Mouse (Mus musculus) intestine, embryonic 16.5 days (tissue): ENCODE results near the gene Thap7. TPM values are rescaled to one million over a fixed set of nuclear protein-coding genes. Genes with fewer than 3 reads are reported as not detected.

Source experiments
- ATAC-seq: fragments of 200-750 bp; cut with Nextera tagmentation; 2 replicates; pipeline ENCODE4 v1.8.0; 2017; ENCODE audit warnings: moderate TSS enrichment, moderate library complexity
- H3K27ac ChIP-seq: fragments of 300-500 bp; sonication (generic); 2 replicates; pipeline ENCODE4 v1.5.1; 2014; ENCODE audit warnings: mild to moderate bottlenecking, low read length
- H3K27me3 ChIP-seq: fragments of 300-500 bp; sonication (generic); replicated peaks from 2 replicates; pipeline ENCODE4 v1.6.1; 2014; ENCODE audit warnings: low read length, control low read depth, mixed read lengths; ENCODE audit not compliant: control insufficient read depth, insufficient read depth
- H3K36me3 ChIP-seq: fragments of 300-500 bp; sonication (generic); 2 replicates; pipeline ENCODE4 v1.6.1; 2014; ENCODE audit warnings: low read length, control low read depth; ENCODE audit not compliant: control insufficient read depth, insufficient read depth
- H3K4me1 ChIP-seq: fragments of 300-500 bp; sonication (generic); 2 replicates; pipeline ENCODE4 v1.6.1; 2014; ENCODE audit warnings: low read length, control low read depth, mixed read lengths; ENCODE audit not compliant: control insufficient read depth, insufficient read depth
- H3K4me2 ChIP-seq: fragments of 300-500 bp; sonication (generic); 2 replicates; pipeline ENCODE4 v1.6.1; 2014; ENCODE audit warnings: low read depth, low read length, control low read depth
- H3K4me3 ChIP-seq: fragments of 300-500 bp; sonication (generic); 2 replicates; pipeline ENCODE4 v1.5.1; 2014; ENCODE audit warnings: mild to moderate bottlenecking, low read length
- H3K9ac ChIP-seq: fragments of 300-500 bp; sonication (generic); 2 replicates; pipeline ENCODE4 v1.6.1; 2014; ENCODE audit warnings: low read depth, low read length
- H3K9me3 ChIP-seq: fragments of 300-500 bp; sonication (generic); 2 replicates; pipeline ENCODE4 v1.6.1; 2016; ENCODE audit warnings: low read length, control low read depth; ENCODE audit not compliant: control insufficient read depth
- WGBS: fragments of 180-500 bp; shearing (Covaris S2); extraction: QIAGEN DNeasy Blood & Tissue Kit; methylation state at CpG from one replicate; pipeline ENCODE4 v1.1.7; 2014; 5-methylcytosine and 5-hydroxymethylcytosine counted together
- polyA plus RNA-seq: library from polyadenylated mRNA; unstranded; fragments of >200 nt; fragmentation: Nextera tagmentation; extraction: Ambion mirVana; gene quantifications from 2 replicates; pipeline ENCODE4 v1.2.1, GENCODE M21; 2015

Gene Thap7
- polyA plus RNA-seq, 1 experiment from 2014 or later: 59.3 TPM

- 88% methylated on average over 3 of the region's 3 CpGs for WGBS
- H3K9me3 ChIP-seq: no peaks in the 10 kb centered on the region
- ATAC-seq: no peak
- H3K36me3 ChIP-seq: no peaks in the 10 kb centered on the region
- H3K4me2 ChIP-seq: no peak overlapping the region
- H3K4me1 ChIP-seq: peaks cover 3% of the 10 kb centered on the region
- no peak overlapping the region for H3K4me3 ChIP-seq
- no peak overlapping the region for H3K27ac ChIP-seq
- no peaks in the 10 kb centered on the region for H3K27me3 ChIP-seq
- no peak overlapping the region for H3K9ac ChIP-seq
These were observed 5.6 kb upstream of the Thap7 start for GRCm38 (mm10) chr16:17536584-17536983.

GRCm38 (mm10) chr16:17532676-17533329 lies 1.9 kb upstream of the Thap7 start:
- H3K36me3 ChIP-seq: peaks cover 4% of the 10 kb centered on the region
- peaks cover 14% of the 10 kb centered on the region for H3K4me1 ChIP-seq
- ATAC-seq: no peak
- no peak overlapping the region for H3K4me2 ChIP-seq
- H3K4me3 ChIP-seq: no peak overlapping the region
- H3K27ac ChIP-seq: no peak overlapping the region
- no peaks in the 10 kb centered on the region for H3K9me3 ChIP-seq
- WGBS: 74% methylated on average over 14 of the region's 14 CpGs
- no peaks in the 10 kb centered on the region for H3K27me3 ChIP-seq
- no peak overlapping the region for H3K9ac ChIP-seq

- no peak overlapping the region for H3K4me3 ChIP-seq
- peaks cover 9% of the 10 kb centered on the region for H3K36me3 ChIP-seq
- WGBS: 57% methylated on average over 4 of the region's 4 CpGs
- no peaks in the 10 kb centered on the region for H3K9me3 ChIP-seq
- no peak overlapping the region for H3K4me2 ChIP-seq
- no peak for ATAC-seq
- H3K27ac ChIP-seq: no peak overlapping the region
- no peaks in the 10 kb centered on the region for H3K27me3 ChIP-seq
- no peak overlapping the region for H3K9ac ChIP-seq
- peaks cover 14% of the 10 kb centered on the region for H3K4me1 ChIP-seq
These were observed 1.3 kb upstream of the Thap7 start for GRCm38 (mm10) chr16:17532271-17532670.

GRCm38 (mm10) chr16:17529981-17530586 lies 852 bp downstream of the Thap7 start:
- no peak for ATAC-seq
- Histone ChIP-seq H3K4me3 (peak overlapping the region; percentile 75), H3K27me3 (no peaks in the 10 kb centered on the region), H3K27ac (peak overlapping the region; percentile 97), H3K4me1 (peaks cover 19% of the 10 kb centered on the region), H3K36me3 (peaks cover 17% of the 10 kb centered on the region), H3K9ac (peak overlapping the region; percentile 93), H3K4me2 (peak overlapping the region; percentile 86), H3K9me3 (no peaks in the 10 kb centered on the region)
- 12% methylated on average over 17 of the region's 17 CpGs for WGBS

GRCm38 (mm10) chr16:17528276-17528675 lies 2.7 kb downstream of the Thap7 start:
- Histone ChIP-seq H3K9ac (no peak overlapping the region), H3K27ac (no peak overlapping the region), H3K4me3 (no peak overlapping the region), H3K27me3 (no peaks in the 10 kb centered on the region), H3K36me3 (peaks cover 30% of the 10 kb centered on the region), H3K9me3 (no peaks in the 10 kb centered on the region), H3K4me1 (peaks cover 19% of the 10 kb centered on the region), H3K4me2 (no peak overlapping the region)
- 85% methylated on average over 13 of the region's 13 CpGs for WGBS
- no peak for ATAC-seq

- ATAC-seq: no peak
- H3K36me3 ChIP-seq: peaks cover 35% of the 10 kb centered on the region
- H3K4me1 ChIP-seq: peaks cover 19% of the 10 kb centered on the region
- H3K4me2 ChIP-seq: no peak overlapping the region
- H3K27me3 ChIP-seq: no peaks in the 10 kb centered on the region
- no peak overlapping the region for H3K4me3 ChIP-seq
- no peak overlapping the region for H3K27ac ChIP-seq
- no peak overlapping the region for H3K9ac ChIP-seq
- no peaks in the 10 kb centered on the region for H3K9me3 ChIP-seq
These were observed 3.3 kb downstream of the Thap7 start for GRCm38 (mm10) chr16:17527606-17528005.

GRCm38 (mm10) chr16:17526223-17526622 lies 4.7 kb downstream of the Thap7 start:
- 76% methylated on average over 6 of the region's 6 CpGs for WGBS
- H3K9me3 ChIP-seq: no peaks in the 10 kb centered on the region
- H3K4me3 ChIP-seq: no peak overlapping the region
- no peaks in the 10 kb centered on the region for H3K27me3 ChIP-seq
- peaks cover 13% of the 10 kb centered on the region for H3K4me1 ChIP-seq
- peak overlapping the region; percentile 38 for H3K27ac ChIP-seq
- peaks cover 43% of the 10 kb centered on the region for H3K36me3 ChIP-seq
- no peak overlapping the region for H3K9ac ChIP-seq
- ATAC-seq: peak; percentile 28
- no peak overlapping the region for H3K4me2 ChIP-seq

GRCm38 (mm10) chr16:17525524-17525923 lies 5.4 kb downstream of the Thap7 start:
- no peak overlapping the region for H3K4me2 ChIP-seq
- peaks cover 49% of the 10 kb centered on the region for H3K36me3 ChIP-seq
- H3K4me3 ChIP-seq: no peak overlapping the region
- peak overlapping the region; percentile 25 for H3K27ac ChIP-seq
- no peak overlapping the region for H3K9ac ChIP-seq
- 85% methylated on average over 3 of the region's 3 CpGs for whole genome bisulfite sequencing
- H3K27me3 ChIP-seq: no peaks in the 10 kb centered on the region
- H3K4me1 ChIP-seq: peaks cover 13% of the 10 kb centered on the region
- H3K9me3 ChIP-seq: no peaks in the 10 kb centered on the region
- no peak for ATAC-seq

- no peak overlapping the region for H3K9ac ChIP-seq
- 90% methylated on average over 11 of the region's 11 CpGs for WGBS
- H3K27ac ChIP-seq: no peak overlapping the region
- peaks cover 4% of the 10 kb centered on the region for H3K4me1 ChIP-seq
- H3K27me3 ChIP-seq: no peaks in the 10 kb centered on the region
- H3K4me2 ChIP-seq: no peak overlapping the region
- peaks cover 53% of the 10 kb centered on the region for H3K36me3 ChIP-seq
- no peak overlapping the region for H3K4me3 ChIP-seq
- no peaks in the 10 kb centered on the region for H3K9me3 ChIP-seq
- no peak for ATAC-seq
These were observed 6.8 kb downstream of the Thap7 start for GRCm38 (mm10) chr16:17524156-17524555.
